Comparison of ENCODE assay signal across 27 mouse cellular contexts in genomic region chr2:48409876-48410275, GRCm38 (mm10).
"Had no signal": no experiment of that assay in that cellular context is flagged by ENCODE, and none has a peak within 500 bp of the region (broad histone marks: within the 10 kb centered on the region; RNA-seq: fewer than 3 reads in every experiment).

No protein-coding gene starts in this region.

- H3K36me3 ChIP-seq: heart, embryonic 10.5 days; heart, embryonic 12.5 days; hindbrain, embryonic 10.5 days; hindbrain, embryonic 12.5 days; intestine, embryonic 15.5 days; kidney, embryonic 15.5 days; limb, embryonic 13.5 days; limb, embryonic 15.5 days had no signal

- DNase-seq: gastrocnemius, postnatal 14 days; gastrocnemius, postnatal 36 days; heart, adult 18-20 months; heart, postnatal 10 days; heart, postnatal 4 days; kidney, adult 2 months; kidney, adult 9 months; kidney, postnatal 14 days; kidney, postnatal 36 days; layer of hippocampus, adult 9-11 months; layer of hippocampus, postnatal 36 days; left cerebral cortex, postnatal 4 days had no signal

- H3K4me3 ChIP-seq: heart, embryonic 10.5 days; heart, embryonic 12.5 days; hindbrain, embryonic 10.5 days; hindbrain, embryonic 12.5 days; intestine, embryonic 15.5 days; kidney, embryonic 15.5 days; limb, embryonic 13.5 days; limb, embryonic 15.5 days had no signal

- H3K27ac ChIP-seq: heart, embryonic 10.5 days; hindbrain, embryonic 10.5 days; hindbrain, embryonic 12.5 days; hindbrain, embryonic 14.5 days; intestine, embryonic 15.5 days; kidney, embryonic 15.5 days; kidney, postnatal 0 days; limb, embryonic 13.5 days; limb, embryonic 15.5 days; liver, embryonic 14.5 days had no signal

- H3K27me3 ChIP-seq: heart, embryonic 12.5 days; hindbrain, embryonic 12.5 days; intestine, embryonic 15.5 days; kidney, embryonic 15.5 days; limb, embryonic 13.5 days; limb, embryonic 15.5 days had no signal

- H3K9me3 ChIP-seq: heart, embryonic 10.5 days; heart, embryonic 12.5 days; hindbrain, embryonic 10.5 days; hindbrain, embryonic 12.5 days; intestine, embryonic 15.5 days; kidney, embryonic 15.5 days; limb, embryonic 13.5 days; limb, embryonic 15.5 days had no signal

- ATAC-seq: hindbrain, embryonic 16.5 days; inflammation-experienced regulatory T-cells, adult 6 months; intestine, embryonic 15.5 days; intestine, postnatal 0 days had no signal

- H3K4me1 ChIP-seq: heart, embryonic 10.5 days; heart, embryonic 12.5 days; intestine, embryonic 15.5 days; kidney, embryonic 15.5 days had no signal

- H3K4me2 ChIP-seq: heart, embryonic 12.5 days; hindbrain, embryonic 12.5 days; hindbrain, embryonic 14.5 days; intestine, embryonic 15.5 days; kidney, embryonic 15.5 days; limb, embryonic 13.5 days; limb, embryonic 15.5 days; liver, embryonic 11.5 days had no signal

- H3K9ac ChIP-seq: heart, embryonic 12.5 days; hindbrain, embryonic 12.5 days; hindbrain, embryonic 14.5 days; intestine, embryonic 15.5 days; kidney, embryonic 15.5 days; limb, embryonic 13.5 days; limb, embryonic 15.5 days; liver, embryonic 14.5 days had no signal
